In the genomic region with DNA sequence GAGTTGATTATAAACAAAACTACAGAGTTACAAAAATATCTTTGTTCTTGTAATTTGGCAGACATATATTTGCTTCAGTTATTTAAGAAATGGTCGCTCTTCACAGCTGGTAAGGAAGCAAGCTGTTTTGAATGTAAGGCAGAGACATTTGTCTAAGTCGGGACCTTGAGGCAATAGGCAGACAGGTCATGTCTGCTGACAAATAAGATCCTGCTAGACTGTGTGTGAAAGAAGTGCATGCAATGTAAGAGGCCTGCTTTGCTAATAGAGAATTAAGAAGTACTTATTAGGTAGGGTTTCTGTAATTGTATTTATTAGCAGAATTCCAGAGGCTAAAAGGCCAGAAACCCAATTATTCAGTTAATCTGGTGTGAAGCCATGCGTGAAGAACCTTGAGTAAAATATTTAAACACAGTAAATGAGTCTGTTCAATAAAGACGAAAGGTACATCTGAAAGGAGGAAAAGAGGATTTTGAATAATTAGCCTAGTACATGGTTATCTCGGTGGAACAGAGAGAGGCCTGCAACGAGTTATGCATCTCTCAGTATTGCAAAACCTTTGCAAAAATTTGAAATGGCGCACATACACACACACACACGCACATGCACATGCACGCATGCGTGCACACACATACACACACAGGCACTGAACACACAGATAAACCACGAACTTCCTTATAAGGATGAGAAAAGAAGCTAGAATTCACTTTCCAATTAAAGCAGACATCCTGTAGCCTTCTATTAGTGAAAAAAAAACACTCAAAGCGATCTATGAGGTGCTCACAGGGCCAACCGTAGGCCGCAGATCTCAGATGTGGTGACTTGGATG, we compare ENCODE assay signal across 11 mouse cellular contexts.
A peak's percentile ranks its signal among the peaks of the same experiment; 100 is the strongest.
DNase-seq lines count a peak whose midpoint lies in the region; ATAC-seq and TF ChIP-seq lines count a peak whose summit lies in the region.
"Had no signal": no experiment of that assay in that cellular context is flagged by ENCODE, and none has a peak within 500 bp of the region (broad histone marks: within the 10 kb centered on the region; RNA-seq: fewer than 3 reads in every experiment).

No protein-coding gene starts in this region.

- ATAC-seq in forebrain, embryonic 13.5 days = 0 out of 2 replicates have a peak, but pooled peaks have one; percentile 41
- ATAC-seq in forebrain, embryonic 14.5 days = no peak
- ATAC-seq in lung, embryonic 15.5 days (ENCODE audit: borderline replicate concordance, extremely low read depth, low FRiP score, low TSS enrichment) = no peak
- peak; percentile 35; the same call in 1 of the 2 replicates for ATAC-seq in hindbrain, embryonic 16.5 days

- DNase-seq in forebrain, embryonic 14.5 days (ENCODE audit: low spot score) = no peak
- no peak for DNase-seq in lung, adult 18-20 months
- no peak for DNase-seq in cerebellum, postnatal 4 days (ENCODE audit: low spot score in 2 of 2)
- DNase-seq in lung, postnatal 14 days = no peak
- DNase-seq: cerebellum, adult 11-12 months; kidney, adult 8-10 months; liver, embryonic 13.5 days had no signal

- H3K4me3 ChIP-seq in forebrain, embryonic 13.5 days = no peak overlapping the region
- H3K4me3 ChIP-seq in forebrain, embryonic 14.5 days (ENCODE audit: low read depth, low read length) = no peak overlapping the region
- H3K4me3 ChIP-seq in lung, embryonic 15.5 days = no peak overlapping the region
- no peak overlapping the region for H3K4me3 ChIP-seq in hindbrain, embryonic 16.5 days (ENCODE audit: low read length)
- H3K4me3 ChIP-seq in olfactory bulb, adult 2 months (ENCODE audit: insufficient read depth, low read depth, low read length) = no peak overlapping the region
- H3K4me3 ChIP-seq: liver, embryonic 13.5 days had no signal

- 46% methylated on average over 14 of the region's 14 CpGs for whole genome bisulfite sequencing in forebrain, embryonic 13.5 days
- 27% methylated on average over 14 of the region's 14 CpGs for WGBS in forebrain, embryonic 14.5 days
- 64% methylated on average over 14 of the region's 14 CpGs for WGBS in lung, embryonic 15.5 days
- WGBS in hindbrain, embryonic 16.5 days = 66% methylated on average over 14 of the region's 14 CpGs
- WGBS in olfactory bulb, adult 2 months = 82% methylated on average over 14 of the region's 14 CpGs

- no peaks in the 10 kb centered on the region for H3K36me3 ChIP-seq in forebrain, embryonic 13.5 days (ENCODE audit: poor library complexity, severe bottlenecking)
- H3K36me3 ChIP-seq in forebrain, embryonic 14.5 days (ENCODE audit: control insufficient read depth, insufficient read depth, low read length) = no peaks in the 10 kb centered on the region
- no peaks in the 10 kb centered on the region for H3K36me3 ChIP-seq in lung, embryonic 15.5 days
- no peaks in the 10 kb centered on the region for H3K36me3 ChIP-seq in hindbrain, embryonic 16.5 days (ENCODE audit: control insufficient read depth, insufficient read depth, low read length)
- H3K36me3 ChIP-seq: liver, embryonic 13.5 days had no signal

- no peak overlapping the region for H3K4me2 ChIP-seq in forebrain, embryonic 13.5 days
- H3K4me2 ChIP-seq in forebrain, embryonic 14.5 days (ENCODE audit: low read length) = no peak overlapping the region
- H3K4me2 ChIP-seq in lung, embryonic 15.5 days = no peak overlapping the region
- no peak overlapping the region for H3K4me2 ChIP-seq in hindbrain, embryonic 16.5 days (ENCODE audit: low read length)
- H3K4me2 ChIP-seq: liver, embryonic 13.5 days had no signal

- no peaks in the 10 kb centered on the region for H3K9me3 ChIP-seq in forebrain, embryonic 13.5 days (replicated peaks)
- no peaks in the 10 kb centered on the region for H3K9me3 ChIP-seq in forebrain, embryonic 14.5 days (replicated peaks; ENCODE audit: control insufficient read depth, low read length)
- H3K9me3 ChIP-seq in lung, embryonic 15.5 days = no peaks in the 10 kb centered on the region
- no peaks in the 10 kb centered on the region for H3K9me3 ChIP-seq in hindbrain, embryonic 16.5 days (ENCODE audit: control insufficient read depth, low read length)
- H3K9me3 ChIP-seq: liver, embryonic 13.5 days had no signal

- peaks cover 10% of the 10 kb centered on the region for H3K27me3 ChIP-seq in forebrain, embryonic 13.5 days
- peaks cover 2% of the 10 kb centered on the region; the same call in 1 of the 2 replicates for H3K27me3 ChIP-seq in forebrain, embryonic 14.5 days (replicated peaks; ENCODE audit: control insufficient read depth, insufficient read depth, low read length)
- H3K27me3 ChIP-seq in lung, embryonic 15.5 days = no peaks in the 10 kb centered on the region
- H3K27me3 ChIP-seq in hindbrain, embryonic 16.5 days (replicated peaks; ENCODE audit: control insufficient read depth, insufficient read depth, low read length) = no peaks in the 10 kb centered on the region
- H3K27me3 ChIP-seq: liver, embryonic 13.5 days had no signal

- no peak overlapping the region for H3K9ac ChIP-seq in forebrain, embryonic 13.5 days
- no peak overlapping the region for H3K9ac ChIP-seq in forebrain, embryonic 14.5 days (ENCODE audit: low read length)
- H3K9ac ChIP-seq in lung, embryonic 15.5 days = no peak overlapping the region
- no peak overlapping the region for H3K9ac ChIP-seq in hindbrain, embryonic 16.5 days (ENCODE audit: low read depth, low read length)
- H3K9ac ChIP-seq: liver, embryonic 13.5 days had no signal

- TF ChIP-seq CTCF in olfactory bulb, adult 2 months (IDR thresholded peaks at IDR 0.05; ENCODE audit: insufficient read depth, low read depth, low read length) = no peak

- no peak overlapping the region for H3K27ac ChIP-seq in forebrain, embryonic 13.5 days
- no peak overlapping the region for H3K27ac ChIP-seq in forebrain, embryonic 14.5 days (ENCODE audit: low read depth, low read length)
- H3K27ac ChIP-seq in lung, embryonic 15.5 days = peak overlapping the region; percentile 72
- H3K27ac ChIP-seq in hindbrain, embryonic 16.5 days (ENCODE audit: low read depth, low read length) = peak overlapping the region; percentile 41
- 0 out of 2 replicates have a peak overlapping the region, but pooled peaks have one; percentile 54 for H3K27ac ChIP-seq in olfactory bulb, adult 2 months (ENCODE audit: insufficient read depth, low read depth, low read length)
- H3K27ac ChIP-seq: liver, embryonic 13.5 days had no signal

- H3K4me1 ChIP-seq in forebrain, embryonic 13.5 days = peaks cover 10% of the 10 kb centered on the region
- H3K4me1 ChIP-seq in forebrain, embryonic 14.5 days (ENCODE audit: control insufficient read depth, insufficient read depth, low read length) = peaks cover 9% of the 10 kb centered on the region
- peaks cover 24% of the 10 kb centered on the region for H3K4me1 ChIP-seq in lung, embryonic 15.5 days
- H3K4me1 ChIP-seq in hindbrain, embryonic 16.5 days (ENCODE audit: control insufficient read depth, insufficient read depth, low read depth, low read length) = peaks cover 12% of the 10 kb centered on the region
- no peaks in the 10 kb centered on the region for H3K4me1 ChIP-seq in olfactory bulb, adult 2 months (ENCODE audit: control insufficient read depth, insufficient read depth, low read length)
- H3K4me1 ChIP-seq: liver, embryonic 13.5 days had no signal

- TF ChIP-seq POLR2A in olfactory bulb, adult 2 months (IDR thresholded peaks at IDR 0.05; ENCODE audit: insufficient read depth, low read depth, low read length) = no peak

Comparison
In these comparisons a context has a peak if more than half of its experiments do, and no peak if none do; other contexts are left out.
1. ATAC-seq: peak in forebrain, embryonic 13.5 days (single experiment) and hindbrain, embryonic 16.5 days (single experiment); none in forebrain, embryonic 14.5 days (single experiment) and lung, embryonic 15.5 days (single experiment).
2. H3K27ac ChIP-seq: peak in lung, embryonic 15.5 days (single experiment), hindbrain, embryonic 16.5 days (single experiment) and olfactory bulb, adult 2 months (single experiment); none in forebrain, embryonic 13.5 days (single experiment) and forebrain, embryonic 14.5 days (single experiment).